Mouse (Mus musculus) small intestine, adult 2 months (tissue): Measurements from ENCODE around the gene Rab34.

Source experiments
- CTCF ChIP-seq: fragments of 200-500 bp; IDR thresholded peaks from 2 replicates; pipeline ENCODE4 v1.5.1; 2012; ENCODE audit warnings: low read depth, mild to moderate bottlenecking, control low read depth, inconsistent platforms, low read length, moderate library complexity, mixed read lengths; ENCODE audit not compliant: insufficient replicate concordance, insufficient read length; ENCODE audit errors: extremely low read depth
- POLR2A ChIP-seq: fragments of 200-500 bp; IDR thresholded peaks from 2 replicates; pipeline ENCODE4 v1.6.1; 2012; ENCODE audit warnings: low read depth, mild to moderate bottlenecking, control low read depth, inconsistent platforms, low read length, moderate library complexity

GRCm38 (mm10) chr11:78231518-78231917 is 43.3 kb downstream of the Rab34 start:
- no peak for TF ChIP-seq CTCF
- TF ChIP-seq POLR2A, result no peak
